Mouse (Mus musculus): ENCODE measurements around the gene Plcb1. TPM values are rescaled to one million over a fixed set of nuclear protein-coding genes. Genes with fewer than 3 reads are reported as not detected.
A peak's percentile ranks its signal among the peaks of the same experiment; 100 is the strongest.

Gene Plcb1
- polyA plus RNA-seq, 1 experiment from 2014 or later: 23.0 TPM

DNA sequence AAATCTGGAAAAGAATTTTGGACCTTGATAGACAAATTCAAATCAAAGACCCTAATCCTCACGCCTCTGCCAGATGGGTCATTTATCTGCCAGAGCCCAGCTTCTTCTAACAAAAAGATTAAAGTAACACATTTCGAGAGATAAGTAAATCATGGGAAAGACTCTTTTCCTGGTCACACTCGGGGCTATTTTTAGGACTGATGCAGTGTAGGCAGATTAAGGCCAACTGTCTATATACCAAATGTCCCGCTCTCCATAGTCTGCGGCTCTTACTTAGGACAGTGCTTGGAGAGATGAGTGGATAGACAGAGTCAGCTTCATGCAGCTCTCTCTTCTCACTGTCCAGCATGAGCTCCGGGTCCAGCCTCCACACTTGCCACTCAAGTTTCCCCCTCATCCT lies 493.2 kb downstream of the Plcb1 start:
- Histone ChIP-seq H3K27ac (ENCODE audit: low read depth, low read length) (peak overlapping the region; percentile 75), H3K4me1 (ENCODE audit: control insufficient read depth, insufficient read depth, low read length) (0 out of 2 replicates have a peak, but pooled peaks cover 2% of the 10 kb centered on the region), H3K4me2 (ENCODE audit: low read length) (no peak overlapping the region), H3K27me3 (replicated peaks; ENCODE audit: control insufficient read depth, insufficient read depth, low read length) (no peaks in the 10 kb centered on the region), H3K9me3 (replicated peaks; ENCODE audit: control insufficient read depth, low read length) (no peaks in the 10 kb centered on the region), H3K36me3 (ENCODE audit: control insufficient read depth, insufficient read depth, low read length) (no peaks in the 10 kb centered on the region), H3K4me3 (ENCODE audit: low read depth, low read length) (no peak overlapping the region), H3K9ac (ENCODE audit: low read length) (no peak overlapping the region)
- peak; percentile 36 for ATAC-seq
- DNase-seq (ENCODE audit: low spot score): no peak
- 61% methylated on average over 6 of the region's 6 CpGs for WGBS

DNA sequence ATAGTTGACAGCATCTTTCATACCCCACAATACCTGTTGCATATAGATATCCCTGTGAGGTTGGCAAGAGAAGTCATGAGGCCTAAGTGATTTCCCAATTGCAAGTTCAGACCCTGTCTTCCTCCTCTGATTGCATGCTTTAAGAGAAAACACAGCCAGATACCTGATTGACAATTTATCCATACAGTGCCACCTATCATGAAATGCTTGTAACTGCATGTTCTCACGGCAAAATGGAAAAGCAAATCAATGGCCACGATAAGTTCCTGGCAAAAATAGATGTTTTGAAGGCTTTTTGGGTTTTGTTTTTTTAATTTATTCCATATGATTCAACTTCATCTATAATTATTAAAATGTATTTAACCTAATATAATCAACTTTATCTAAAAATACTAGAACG lies 497.9 kb downstream of the Plcb1 start:
- Histone ChIP-seq H3K4me1 (ENCODE audit: control insufficient read depth, insufficient read depth, low read length) (no peaks in the 10 kb centered on the region), H3K27ac (ENCODE audit: low read depth, low read length) (no peak overlapping the region), H3K9me3 (replicated peaks; ENCODE audit: control insufficient read depth, low read length) (no peaks in the 10 kb centered on the region), H3K9ac (ENCODE audit: low read length) (no peak overlapping the region), H3K36me3 (ENCODE audit: control insufficient read depth, insufficient read depth, low read length) (no peaks in the 10 kb centered on the region), H3K27me3 (replicated peaks; ENCODE audit: control insufficient read depth, insufficient read depth, low read length) (no peaks in the 10 kb centered on the region), H3K4me2 (ENCODE audit: low read length) (no peak overlapping the region), H3K4me3 (ENCODE audit: low read depth, low read length) (no peak overlapping the region)
- no peak for ATAC-seq
- WGBS: 75% methylated on average over 3 of the region's 3 CpGs
- no peak for DNase-seq (ENCODE audit: low spot score)

DNA sequence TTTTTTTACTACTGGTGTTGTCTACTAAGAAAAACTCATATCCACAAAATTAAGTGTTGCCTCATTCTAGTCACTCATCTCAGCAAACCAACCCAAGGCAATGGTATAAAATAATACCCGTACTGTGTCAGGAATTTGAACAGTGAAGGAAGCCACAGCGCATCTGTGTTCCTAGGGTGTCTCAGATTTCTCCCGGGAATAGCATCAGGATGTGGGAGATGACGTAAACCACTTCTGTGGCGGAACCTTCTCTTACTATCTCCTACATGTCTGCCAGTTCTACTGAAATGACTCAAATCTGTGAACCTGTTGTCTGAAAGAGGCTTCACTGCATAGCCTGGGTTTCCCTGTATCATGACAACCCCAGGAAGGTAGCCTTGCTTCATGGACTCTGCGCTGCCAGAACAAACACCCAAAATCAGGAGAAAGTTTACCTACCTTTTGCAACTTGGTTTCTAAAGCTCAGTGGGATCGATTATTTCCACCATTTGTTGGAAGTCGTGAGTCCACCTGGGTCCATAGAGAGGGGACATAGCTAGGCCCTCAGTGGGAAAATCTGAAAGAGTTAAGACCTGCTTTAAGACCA lies 510.4 kb downstream of the Plcb1 start:
- WGBS: 93% methylated on average over 8 of the region's 8 CpGs
- Histone ChIP-seq H3K4me3 (ENCODE audit: low read depth, low read length) (no peak overlapping the region), H3K36me3 (ENCODE audit: control insufficient read depth, insufficient read depth, low read length) (no peaks in the 10 kb centered on the region), H3K27me3 (replicated peaks; ENCODE audit: control insufficient read depth, insufficient read depth, low read length) (no peaks in the 10 kb centered on the region), H3K27ac (ENCODE audit: low read depth, low read length) (no peak overlapping the region), H3K4me2 (ENCODE audit: low read length) (no peak overlapping the region), H3K9ac (ENCODE audit: low read length) (no peak overlapping the region), H3K4me1 (ENCODE audit: control insufficient read depth, insufficient read depth, low read length) (peaks cover 6% of the 10 kb centered on the region; the same call in 1 of the 2 replicates), H3K9me3 (replicated peaks; ENCODE audit: control insufficient read depth, low read length) (no peaks in the 10 kb centered on the region)
- ATAC-seq (no peak), DNase-seq (ENCODE audit: low spot score) (no peak)

DNA sequence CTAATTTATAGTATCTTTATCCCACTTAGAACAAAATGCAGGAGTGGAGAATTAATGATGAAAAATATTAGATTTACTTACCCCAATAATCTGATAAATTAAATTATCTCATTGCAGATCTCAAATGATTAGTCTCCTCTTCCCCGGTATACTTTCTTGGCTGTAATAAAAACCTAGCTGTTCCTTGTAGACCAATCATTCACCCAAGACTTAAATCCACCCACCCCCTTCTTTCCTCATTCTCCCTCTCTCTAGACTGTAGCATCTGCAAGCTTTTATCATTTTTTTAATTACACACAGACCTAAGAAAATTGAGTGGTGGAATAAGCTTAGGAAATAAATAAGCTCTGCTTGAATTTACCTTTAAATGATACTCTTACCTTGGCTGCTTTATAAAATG lies 514.6 kb downstream of the Plcb1 start:
- no peaks in the 10 kb centered on the region for H3K27me3 ChIP-seq (replicated peaks; ENCODE audit: control insufficient read depth, insufficient read depth, low read length)
- no peaks in the 10 kb centered on the region for H3K9me3 ChIP-seq (replicated peaks; ENCODE audit: control insufficient read depth, low read length)
- no peak overlapping the region for H3K4me2 ChIP-seq (ENCODE audit: low read length)
- WGBS: 89% methylated on average over 1 of the region's 1 CpGs
- H3K36me3 ChIP-seq (ENCODE audit: control insufficient read depth, insufficient read depth, low read length): no peaks in the 10 kb centered on the region
- ATAC-seq: no peak
- H3K27ac ChIP-seq (ENCODE audit: low read depth, low read length): no peak overlapping the region
- no peak for DNase-seq (ENCODE audit: low spot score)
- peaks cover 6% of the 10 kb centered on the region; the same call in 1 of the 2 replicates for H3K4me1 ChIP-seq (ENCODE audit: control insufficient read depth, insufficient read depth, low read length)
- no peak overlapping the region for H3K9ac ChIP-seq (ENCODE audit: low read length)
- H3K4me3 ChIP-seq (ENCODE audit: low read depth, low read length): no peak overlapping the region

DNA sequence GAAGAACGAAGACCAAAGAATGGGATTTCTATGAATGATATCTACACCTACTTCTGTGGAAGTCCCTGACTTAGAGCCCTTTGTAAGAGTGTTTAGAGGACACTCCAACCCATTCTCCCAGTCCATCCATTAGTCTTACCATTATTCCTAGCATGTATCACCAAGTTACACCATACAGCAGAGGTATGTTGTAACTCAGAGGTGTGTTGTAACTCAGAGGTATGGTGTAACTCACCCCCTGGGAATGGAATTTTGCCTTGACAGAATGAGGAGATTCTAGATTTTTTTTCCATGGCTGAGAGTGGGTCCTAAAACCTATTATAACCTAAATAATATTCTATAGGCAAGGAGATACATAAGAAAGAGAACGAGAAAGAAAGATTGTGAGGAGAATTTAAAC lies 516.6 kb downstream of the Plcb1 start:
- Histone ChIP-seq H3K27ac (ENCODE audit: low read depth, low read length) (no peak overlapping the region), H3K27me3 (replicated peaks; ENCODE audit: control insufficient read depth, insufficient read depth, low read length) (no peaks in the 10 kb centered on the region), H3K4me2 (ENCODE audit: low read length) (no peak overlapping the region), H3K9me3 (replicated peaks; ENCODE audit: control insufficient read depth, low read length) (no peaks in the 10 kb centered on the region), H3K36me3 (ENCODE audit: control insufficient read depth, insufficient read depth, low read length) (no peaks in the 10 kb centered on the region), H3K4me1 (ENCODE audit: control insufficient read depth, insufficient read depth, low read length) (peaks cover 18% of the 10 kb centered on the region), H3K4me3 (ENCODE audit: low read depth, low read length) (no peak overlapping the region), H3K9ac (ENCODE audit: low read length) (no peak overlapping the region)
- no peak for ATAC-seq
- 89% methylated on average over 2 of the region's 2 CpGs for WGBS
- no peak for DNase-seq (ENCODE audit: low spot score)

DNA sequence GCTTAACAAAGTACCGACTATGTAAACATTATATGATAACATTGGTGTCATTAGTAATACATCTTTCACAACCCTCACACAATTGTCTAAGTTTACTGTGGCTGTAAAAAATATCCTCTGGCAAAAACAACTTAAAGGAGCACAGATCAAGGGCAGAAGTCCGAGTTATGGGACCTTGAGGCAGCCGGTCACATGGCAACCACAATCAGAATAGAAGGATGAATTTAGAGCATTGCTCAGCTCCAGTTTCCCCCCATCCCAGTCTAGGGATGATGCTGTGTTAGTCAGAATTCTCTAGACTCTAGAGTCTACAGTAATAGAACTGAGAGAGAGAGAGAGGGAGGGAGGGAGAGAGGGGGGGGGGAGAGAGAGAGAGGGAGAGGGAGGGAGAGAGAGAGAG lies 519.3 kb downstream of the Plcb1 start:
- DNase-seq (ENCODE audit: low spot score) (no peak), ATAC-seq (no peak)
- Histone ChIP-seq H3K9ac (ENCODE audit: low read length) (no peak overlapping the region), H3K27ac (ENCODE audit: low read depth, low read length) (peak overlapping the region; percentile 67; the same call in 1 of the 2 replicates), H3K27me3 (replicated peaks; ENCODE audit: control insufficient read depth, insufficient read depth, low read length) (no peaks in the 10 kb centered on the region), H3K4me3 (ENCODE audit: low read depth, low read length) (no peak overlapping the region), H3K9me3 (replicated peaks; ENCODE audit: control insufficient read depth, low read length) (no peaks in the 10 kb centered on the region), H3K4me2 (ENCODE audit: low read length) (no peak overlapping the region), H3K36me3 (ENCODE audit: control insufficient read depth, insufficient read depth, low read length) (no peaks in the 10 kb centered on the region), H3K4me1 (ENCODE audit: control insufficient read depth, insufficient read depth, low read length) (peaks cover 14% of the 10 kb centered on the region)
- 83% methylated on average over 3 of the region's 3 CpGs for WGBS

DNA sequence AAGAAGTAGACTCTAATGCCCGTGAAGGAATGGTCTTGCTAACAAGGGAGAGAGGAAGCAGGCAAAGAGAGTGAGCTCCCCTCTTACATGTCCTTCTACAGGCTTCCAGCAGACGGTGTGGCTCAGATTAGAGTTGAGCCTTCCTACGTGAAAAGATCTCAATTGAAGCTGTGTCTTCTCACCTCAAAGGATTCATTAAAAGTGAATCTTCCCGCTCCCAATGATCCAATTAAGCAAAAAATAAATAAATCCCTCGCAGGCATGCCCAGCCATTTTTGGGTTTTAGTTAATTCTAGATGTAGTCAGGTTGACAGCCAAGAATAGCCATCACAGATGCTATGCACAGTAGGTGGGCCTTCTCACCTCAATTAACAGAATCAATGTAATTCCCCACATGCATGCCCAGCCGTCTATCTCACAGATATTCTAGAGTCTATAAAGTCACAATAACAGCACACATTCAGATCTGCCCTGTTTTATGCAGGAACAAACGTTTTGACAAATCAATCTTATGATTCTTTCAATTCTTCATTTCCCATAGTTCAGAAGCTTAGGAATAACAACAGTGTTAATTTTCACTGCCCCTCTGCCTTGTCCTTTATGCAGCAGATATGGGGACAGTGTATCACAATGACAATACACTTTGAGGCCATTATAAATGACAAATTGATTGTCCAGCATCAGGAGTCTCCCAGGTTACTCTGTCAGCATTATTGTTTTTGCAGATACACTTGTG lies 520.0 kb downstream of the Plcb1 start:
- H3K27ac ChIP-seq (ENCODE audit: low read depth, low read length): peak overlapping the region; percentile 70

DNA sequence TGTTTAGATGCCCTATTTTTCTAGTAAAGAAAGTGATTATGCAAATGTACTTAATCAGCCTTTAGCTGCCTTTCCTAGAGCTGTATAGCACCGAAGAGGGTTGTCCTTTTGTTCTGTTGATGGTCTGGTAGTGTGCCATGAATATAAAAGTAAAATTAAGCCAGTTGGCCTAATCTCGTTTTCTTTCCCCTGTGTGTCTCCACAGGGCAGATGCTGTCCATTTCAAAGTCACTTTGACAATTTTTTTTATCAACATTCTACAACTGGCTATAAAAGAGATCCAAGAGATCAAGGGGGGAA lies 520.6 kb downstream of the Plcb1 start:
- peak; percentile 64; the same call in 1 of the 2 replicates for ATAC-seq
- H3K4me3 ChIP-seq (ENCODE audit: low read depth, low read length): no peak overlapping the region
- no peaks in the 10 kb centered on the region for H3K27me3 ChIP-seq (replicated peaks; ENCODE audit: control insufficient read depth, insufficient read depth, low read length)
- H3K27ac ChIP-seq (ENCODE audit: low read depth, low read length): peak overlapping the region; percentile 70
- no peak overlapping the region for H3K9ac ChIP-seq (ENCODE audit: low read length)
- H3K36me3 ChIP-seq (ENCODE audit: control insufficient read depth, insufficient read depth, low read length): no peaks in the 10 kb centered on the region
- H3K4me1 ChIP-seq (ENCODE audit: control insufficient read depth, insufficient read depth, low read length): peaks cover 14% of the 10 kb centered on the region
- 3% methylated on average over 2 of the region's 2 CpGs for WGBS
- peak; percentile 44 for DNase-seq (ENCODE audit: low spot score)
- no peaks in the 10 kb centered on the region for H3K9me3 ChIP-seq (replicated peaks; ENCODE audit: control insufficient read depth, low read length)
- H3K4me2 ChIP-seq (ENCODE audit: low read length): no peak overlapping the region

More for the DNA sequence above, 520.0 kb downstream of the Plcb1 start:
- Histone ChIP-seq H3K36me3 (ENCODE audit: control insufficient read depth, insufficient read depth, low read length) (no peaks in the 10 kb centered on the region), H3K4me1 (ENCODE audit: control insufficient read depth, insufficient read depth, low read length) (peaks cover 14% of the 10 kb centered on the region), H3K27me3 (replicated peaks; ENCODE audit: control insufficient read depth, insufficient read depth, low read length) (no peaks in the 10 kb centered on the region), H3K9ac (ENCODE audit: low read length) (no peak overlapping the region), H3K9me3 (replicated peaks; ENCODE audit: control insufficient read depth, low read length) (no peaks in the 10 kb centered on the region), H3K4me3 (ENCODE audit: low read depth, low read length) (no peak overlapping the region), H3K4me2 (ENCODE audit: low read length) (no peak overlapping the region)
- DNase-seq (ENCODE audit: low spot score): peak; percentile 78
- 16% methylated on average over 7 of the region's 7 CpGs for WGBS
- ATAC-seq: peak; percentile 76

DNA sequence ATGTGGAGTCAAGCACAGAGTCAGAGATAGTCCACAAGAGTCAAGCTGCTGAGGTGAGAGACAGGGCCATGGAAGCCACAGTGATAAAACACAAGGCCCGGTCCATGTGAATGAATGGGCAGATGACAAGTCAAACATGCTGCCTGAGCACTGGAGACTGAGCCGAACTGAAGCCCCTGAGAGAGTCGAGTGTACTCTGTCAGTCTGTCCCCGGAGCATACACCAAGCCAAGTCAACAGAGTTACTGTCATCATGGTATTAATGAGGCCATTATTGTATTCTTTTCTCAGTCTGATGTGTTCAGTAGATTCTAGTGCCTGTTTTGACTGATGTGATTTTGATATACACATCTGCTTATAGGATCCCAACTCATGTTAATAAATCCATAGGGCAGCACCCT lies 521.9 kb downstream of the Plcb1 start:
- peak; percentile 43 for ATAC-seq
- no peak overlapping the region for H3K27ac ChIP-seq (ENCODE audit: low read depth, low read length)
- H3K4me3 ChIP-seq (ENCODE audit: low read depth, low read length): no peak overlapping the region

More for the DNA sequence above, 521.9 kb downstream of the Plcb1 start:
- 65% methylated on average over 4 of the region's 4 CpGs for WGBS
- Histone ChIP-seq H3K4me1 (ENCODE audit: control insufficient read depth, insufficient read depth, low read length) (peaks cover 14% of the 10 kb centered on the region), H3K9ac (ENCODE audit: low read length) (no peak overlapping the region), H3K4me2 (ENCODE audit: low read length) (no peak overlapping the region), H3K27me3 (replicated peaks; ENCODE audit: control insufficient read depth, insufficient read depth, low read length) (no peaks in the 10 kb centered on the region), H3K36me3 (ENCODE audit: control insufficient read depth, insufficient read depth, low read length) (no peaks in the 10 kb centered on the region), H3K9me3 (replicated peaks; ENCODE audit: control insufficient read depth, low read length) (no peaks in the 10 kb centered on the region)
- DNase-seq (ENCODE audit: low spot score): no peak
